Mouse (Mus musculus) forebrain, embryonic 10.5 days (tissue): ENCODE measurements at regions not wholly inside any gene's neighbourhood (a gene's known extent, or its start where the extent isn't known, plus 50 kb on each side); places are given as distances from the start of the nearest gene placed in this dataset.

Experiments
- DNase-seq: peaks from one replicate; pipeline ENCODE4 v3.0.0-alpha.2; 2017; ENCODE audit warnings: low spot score; ENCODE audit errors: extremely low spot score
- H3K27ac ChIP-seq: fragments of 300-500 bp; sonication (generic); 2 replicates; pipeline ENCODE4 v1.5.1; 2016; ENCODE audit warnings: mild to moderate bottlenecking
- H3K27me3 ChIP-seq: fragments of 300-500 bp; sonication (generic); 2 replicates; pipeline ENCODE4 v1.6.1; 2016; ENCODE audit warnings: mild to moderate bottlenecking; ENCODE audit not compliant: poor library complexity, severe bottlenecking
- H3K36me3 ChIP-seq: fragments of 300-500 bp; sonication (generic); replicated peaks from 2 replicates; pipeline ENCODE4 v1.6.1; 2016; ENCODE audit warnings: mild to moderate bottlenecking, moderate library complexity
- H3K4me1 ChIP-seq: fragments of 300-500 bp; sonication (generic); 2 replicates; pipeline ENCODE4 v1.6.1; 2016
- H3K4me3 ChIP-seq: fragments of 300-500 bp; sonication (generic); 2 replicates; pipeline ENCODE4 v1.5.1; 2016; ENCODE audit warnings: mild to moderate bottlenecking, moderate library complexity
- H3K9me3 ChIP-seq: fragments of 300-500 bp; sonication (generic); 2 replicates; pipeline ENCODE4 v1.6.1; 2016; ENCODE audit warnings: mild to moderate bottlenecking, moderate library complexity
- WGBS: fragments of 180-500 bp; shearing (Covaris S2); methylation state at CpG from one replicate; pipeline ENCODE4 v1.1.7; 2016; 5-methylcytosine and 5-hydroxymethylcytosine counted together

DNA sequence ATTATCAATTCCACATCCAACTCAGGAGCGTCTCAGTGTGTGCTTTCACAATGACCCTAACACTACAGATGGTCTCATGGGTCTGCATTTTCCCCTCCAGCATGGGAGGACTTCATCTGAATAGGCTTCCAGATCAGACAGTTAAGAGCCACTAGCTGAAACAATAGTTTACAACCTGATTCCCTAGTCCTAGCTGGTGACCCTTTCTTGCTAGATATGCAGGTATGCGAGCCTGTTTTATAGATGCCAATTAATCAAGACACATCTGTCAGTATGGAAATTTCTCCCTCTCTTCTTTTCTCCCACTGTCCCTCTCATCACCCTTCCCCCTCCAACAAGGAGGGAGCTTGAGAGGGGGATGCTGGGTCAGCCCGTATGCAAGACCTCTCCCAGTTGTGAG is 71.2 kb upstream of the Zic3 start:
- H3K27ac ChIP-seq = no peak overlapping the region
- 0 out of 2 replicates have a peak, but pooled peaks cover 7% of the 10 kb centered on the region for H3K4me1 ChIP-seq
- H3K4me3 ChIP-seq = no peak overlapping the region
- H3K27me3 ChIP-seq = no peaks in the 10 kb centered on the region
- H3K9me3 ChIP-seq = no peaks in the 10 kb centered on the region
- no peaks in the 10 kb centered on the region for H3K36me3 ChIP-seq
- 57% methylated on average over 3 of the region's 3 CpGs for WGBS
- no peak for DNase-seq

DNA sequence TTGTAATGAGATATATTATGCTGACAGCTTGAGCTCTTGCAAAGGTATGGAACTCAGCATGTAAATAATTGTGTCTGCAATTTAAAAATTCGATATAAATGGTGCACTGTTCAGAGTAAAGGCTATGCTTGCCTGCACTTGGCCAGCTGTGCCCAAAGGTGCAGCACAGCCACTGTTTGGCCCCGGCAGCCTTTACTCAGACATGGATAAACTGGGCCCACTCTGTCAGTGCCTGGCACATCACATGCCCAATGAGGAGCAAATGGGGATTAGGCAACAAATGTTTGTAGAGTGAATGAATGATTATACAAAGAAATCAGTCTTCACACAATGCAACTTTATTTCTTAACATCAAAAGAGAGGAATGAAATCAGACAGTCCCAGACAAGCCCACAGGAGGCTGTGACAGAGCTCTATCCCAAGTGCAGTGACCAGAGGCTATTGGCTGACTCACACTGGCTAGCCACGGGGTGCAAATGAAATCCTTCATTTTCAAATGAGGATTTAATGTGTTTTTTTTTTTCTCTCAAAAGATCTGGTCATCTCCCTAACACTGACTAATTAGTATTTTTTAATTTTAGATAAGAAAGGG is 67.8 kb upstream of the Zic3 start:
- 26% methylated on average over 3 of the region's 3 CpGs for WGBS
- DNase-seq = no peak
- H3K4me1 ChIP-seq = 0 out of 2 replicates have a peak, but pooled peaks cover 7% of the 10 kb centered on the region
- H3K27me3 ChIP-seq = no peaks in the 10 kb centered on the region
- no peak overlapping the region for H3K27ac ChIP-seq
- no peaks in the 10 kb centered on the region for H3K36me3 ChIP-seq
- H3K9me3 ChIP-seq = no peaks in the 10 kb centered on the region
- no peak overlapping the region for H3K4me3 ChIP-seq
